Mouse (Mus musculus) myocyte (in vitro differentiated cells): ENCODE results near the gene Dnajc2.

Experiments used
- CEBPB ChIP-seq: IDR thresholded peaks from 2 replicates; pipeline ENCODE4 v1.6.1; 2011; ENCODE audit warnings: mild to moderate bottlenecking, moderate library complexity; ENCODE audit not compliant: poor library complexity, insufficient read depth, severe bottlenecking
- MYOD1 ChIP-seq, 3 experiments: IDR thresholded peaks; one replicate each; pipeline ENCODE4 v1.6.1; 2011; ENCODE audit warnings: control low read depth in 2 of 3, low read depth in 2 of 3, mild to moderate bottlenecking in 2 of 3, moderate library complexity in 1 of 3; ENCODE audit not compliant: insufficient read length in 2 of 3, control insufficient read depth in 1 of 3
- USF1 ChIP-seq: IDR thresholded peaks from one replicate; pipeline ENCODE4 v1.6.1; 2011; ENCODE audit warnings: low read depth, mild to moderate bottlenecking, control low read depth, moderate library complexity

DNA sequence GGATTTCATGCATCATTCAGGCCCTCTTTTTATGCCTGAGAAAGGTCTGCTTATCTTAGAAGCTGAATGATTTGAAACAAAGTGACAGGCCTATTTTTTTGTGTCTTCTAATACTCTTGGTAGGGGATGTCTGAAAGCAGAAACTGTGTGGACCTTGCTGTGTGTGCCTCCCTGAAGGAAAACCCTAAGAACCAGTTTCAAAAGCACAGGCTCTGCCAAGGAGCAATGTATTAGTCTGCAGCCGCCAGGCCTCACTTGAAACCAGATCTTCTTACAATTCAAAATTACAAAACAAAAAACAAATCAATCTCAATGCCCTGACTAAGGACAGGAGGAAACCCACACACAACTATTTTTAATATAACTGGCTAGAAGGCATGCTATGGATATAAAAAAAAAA is 60.6 kb downstream of the Dnajc2 start:
- no peak for TF ChIP-seq USF1
- no peak for TF ChIP-seq CEBPB
- no peak for TF ChIP-seq MYOD1 (IDR thresholded peaks at IDR 0.05; ENCODE audit: control insufficient read depth in 1 of 3, insufficient read length in 2 of 3, low read depth in 2 of 3)
